Mouse (Mus musculus): Measurements from ENCODE around the gene Gmppb. TPM values are rescaled to one million over a fixed set of nuclear protein-coding genes. Genes with fewer than 3 reads are reported as not detected.
A peak's percentile ranks its signal among the peaks of the same experiment; 100 is the strongest.

The Gmppb gene
- polyA plus RNA-seq, 1 experiment from 2014 or later, result 13.8 TPM

DNA sequence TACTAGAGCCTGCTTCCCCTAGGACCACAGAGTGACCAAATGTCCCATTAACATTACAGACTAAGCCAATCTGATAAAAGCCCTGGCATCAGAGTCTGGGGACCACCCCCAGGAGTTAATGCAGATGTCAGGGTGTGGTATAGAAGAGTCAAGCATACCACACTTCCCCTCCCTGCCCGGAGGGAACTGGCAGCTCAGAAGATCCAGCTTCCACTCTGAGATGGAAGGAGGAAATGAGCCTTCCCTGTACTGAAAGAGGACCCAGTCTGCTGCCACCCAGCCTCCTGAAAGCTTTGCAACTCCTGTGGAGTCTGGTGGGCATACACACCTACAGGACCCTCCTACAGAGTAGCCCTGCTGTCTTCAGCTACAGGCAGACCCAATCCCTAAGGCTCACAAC is 6.0 kb downstream of the Gmppb start:
- H3K4me2 ChIP-seq (ENCODE audit: low read depth, low read length), result no peak overlapping the region
- H3K9ac ChIP-seq (ENCODE audit: low read depth, low read length), result no peak overlapping the region
- no peak overlapping the region for H3K4me3 ChIP-seq (ENCODE audit: low read depth, low read length)
- H3K9me3 ChIP-seq (replicated peaks; ENCODE audit: control insufficient read depth, low read length), result no peaks in the 10 kb centered on the region
- no peak overlapping the region for H3K27ac ChIP-seq (ENCODE audit: low read length)
- peaks cover 81% of the 10 kb centered on the region for H3K36me3 ChIP-seq (ENCODE audit: control insufficient read depth, insufficient read depth)
- H3K4me1 ChIP-seq (ENCODE audit: control insufficient read depth, low read depth, low read length), result peaks cover 16% of the 10 kb centered on the region
- no peaks in the 10 kb centered on the region for H3K27me3 ChIP-seq (ENCODE audit: control insufficient read depth, insufficient read depth, low read depth, low read length)
- WGBS (ENCODE audit: insufficient replicate concordance), result 24% methylated on average over 1 of the region's 1 CpGs
- ATAC-seq (ENCODE audit: low read depth), result no peak

- H3K4me3 ChIP-seq (ENCODE audit: low read depth, low read length), result no peak overlapping the region
- H3K4me2 ChIP-seq (ENCODE audit: low read depth, low read length), result no peak overlapping the region
- H3K4me1 ChIP-seq (ENCODE audit: control insufficient read depth, low read depth, low read length), result peaks cover 10% of the 10 kb centered on the region
- WGBS (ENCODE audit: insufficient replicate concordance), result 92% methylated on average over 6 of the region's 6 CpGs
- no peak for ATAC-seq (ENCODE audit: low read depth)
- H3K27me3 ChIP-seq (ENCODE audit: control insufficient read depth, insufficient read depth, low read depth, low read length), result no peaks in the 10 kb centered on the region
- peaks cover 84% of the 10 kb centered on the region for H3K36me3 ChIP-seq (ENCODE audit: control insufficient read depth, insufficient read depth)
- no peak overlapping the region for H3K9ac ChIP-seq (ENCODE audit: low read depth, low read length)
- no peaks in the 10 kb centered on the region for H3K9me3 ChIP-seq (replicated peaks; ENCODE audit: control insufficient read depth, low read length)
- no peak overlapping the region for H3K27ac ChIP-seq (ENCODE audit: low read length)
Observed at GRCm38 (mm10) chr9:108055661-108056237, 6.7 kb downstream of the Gmppb start.

- H3K4me3 ChIP-seq (ENCODE audit: low read depth, low read length), result no peak overlapping the region
- WGBS (ENCODE audit: insufficient replicate concordance), result 85% methylated on average over 28 of the region's 28 CpGs
- no peak overlapping the region for H3K4me2 ChIP-seq (ENCODE audit: low read depth, low read length)
- no peak overlapping the region for H3K9ac ChIP-seq (ENCODE audit: low read depth, low read length)
- H3K9me3 ChIP-seq (replicated peaks; ENCODE audit: control insufficient read depth, low read length), result no peaks in the 10 kb centered on the region
- no peaks in the 10 kb centered on the region for H3K27me3 ChIP-seq (ENCODE audit: control insufficient read depth, insufficient read depth, low read depth, low read length)
- no peak for ATAC-seq (ENCODE audit: low read depth)
- peaks cover 86% of the 10 kb centered on the region for H3K36me3 ChIP-seq (ENCODE audit: control insufficient read depth, insufficient read depth)
- H3K27ac ChIP-seq (ENCODE audit: low read length), result no peak overlapping the region
- H3K4me1 ChIP-seq (ENCODE audit: control insufficient read depth, low read depth, low read length), result peaks cover 10% of the 10 kb centered on the region
Observed at GRCm38 (mm10) chr9:108056361-108057261, 7.6 kb downstream of the Gmppb start.

DNA sequence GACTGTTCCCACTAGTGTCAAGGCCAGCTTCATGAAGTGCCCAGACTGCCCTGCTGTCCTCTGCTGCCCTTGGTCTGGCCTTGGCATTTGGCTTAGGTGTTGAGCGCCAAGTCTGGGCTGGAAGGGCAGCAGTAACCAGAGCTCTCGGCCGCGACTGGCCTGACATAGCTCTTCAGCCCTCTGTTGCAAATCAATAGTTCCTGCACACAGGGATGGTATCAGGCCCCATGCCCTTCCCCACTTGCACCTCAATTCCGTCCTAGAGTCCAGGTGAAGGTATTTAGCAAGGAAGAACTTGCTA is 8.2 kb downstream of the Gmppb start:
- ATAC-seq (ENCODE audit: low read depth), result no peak
- no peaks in the 10 kb centered on the region for H3K9me3 ChIP-seq (replicated peaks; ENCODE audit: control insufficient read depth, low read length)
- no peak overlapping the region for H3K27ac ChIP-seq (ENCODE audit: low read length)
- no peaks in the 10 kb centered on the region for H3K27me3 ChIP-seq (ENCODE audit: control insufficient read depth, insufficient read depth, low read depth, low read length)
- H3K4me2 ChIP-seq (ENCODE audit: low read depth, low read length), result no peak overlapping the region
- 83% methylated on average over 5 of the region's 5 CpGs for WGBS (ENCODE audit: insufficient replicate concordance)
- H3K4me1 ChIP-seq (ENCODE audit: control insufficient read depth, low read depth, low read length), result peaks cover 10% of the 10 kb centered on the region
- no peak overlapping the region for H3K4me3 ChIP-seq (ENCODE audit: low read depth, low read length)
- peaks cover 88% of the 10 kb centered on the region for H3K36me3 ChIP-seq (ENCODE audit: control insufficient read depth, insufficient read depth)
- no peak overlapping the region for H3K9ac ChIP-seq (ENCODE audit: low read depth, low read length)

- H3K9ac ChIP-seq (ENCODE audit: low read depth, low read length), result no peak overlapping the region
- 93% methylated on average over 9 of the region's 9 CpGs for WGBS (ENCODE audit: insufficient replicate concordance)
- no peaks in the 10 kb centered on the region for H3K27me3 ChIP-seq (ENCODE audit: control insufficient read depth, insufficient read depth, low read depth, low read length)
Observed at GRCm38 (mm10) chr9:108058291-108058690, 9.2 kb downstream of the Gmppb start.

DNA sequence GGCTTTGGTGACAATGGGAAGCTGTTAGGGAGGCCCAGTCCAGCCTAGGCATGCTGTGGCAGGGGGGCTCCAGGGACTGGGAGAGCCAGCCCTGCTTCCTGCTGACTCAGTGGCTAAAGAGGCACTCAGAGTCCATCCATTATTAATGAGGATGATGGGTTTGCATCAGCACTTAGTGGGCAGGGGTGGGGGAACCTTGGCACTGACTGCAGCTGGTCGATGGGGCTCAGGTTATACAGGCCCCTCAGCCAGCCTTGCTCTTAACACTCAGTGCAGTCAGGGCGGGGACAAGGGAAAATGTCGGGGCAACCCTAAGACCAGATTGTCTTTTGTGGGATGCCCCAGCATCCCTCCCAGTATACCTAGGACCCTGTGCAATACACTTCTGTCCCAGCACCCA is 13.1 kb downstream of the Gmppb start:
- no peak for ATAC-seq (ENCODE audit: low read depth)
- Histone ChIP-seq H3K9ac (ENCODE audit: low read depth, low read length) (no peak overlapping the region), H3K4me2 (ENCODE audit: low read depth, low read length) (no peak overlapping the region), H3K4me3 (ENCODE audit: low read depth, low read length) (no peak overlapping the region), H3K4me1 (ENCODE audit: control insufficient read depth, low read depth, low read length) (no peaks in the 10 kb centered on the region; the same call in 1 of the 2 replicates), H3K36me3 (ENCODE audit: control insufficient read depth, insufficient read depth) (peaks cover 100% of the 10 kb centered on the region), H3K27me3 (ENCODE audit: control insufficient read depth, insufficient read depth, low read depth, low read length) (no peaks in the 10 kb centered on the region), H3K27ac (ENCODE audit: low read length) (no peak overlapping the region), H3K9me3 (replicated peaks; ENCODE audit: control insufficient read depth, low read length) (no peaks in the 10 kb centered on the region)
- WGBS (ENCODE audit: insufficient replicate concordance), result 78% methylated on average over 3 of the region's 3 CpGs

More at GRCm38 (mm10) chr9:108058291-108058690, 9.2 kb downstream of the Gmppb start:
- Histone ChIP-seq H3K4me2 (ENCODE audit: low read depth, low read length) (no peak overlapping the region), H3K27ac (ENCODE audit: low read length) (no peak overlapping the region), H3K9me3 (replicated peaks; ENCODE audit: control insufficient read depth, low read length) (no peaks in the 10 kb centered on the region), H3K4me1 (ENCODE audit: control insufficient read depth, low read depth, low read length) (peaks cover 4% of the 10 kb centered on the region), H3K4me3 (ENCODE audit: low read depth, low read length) (no peak overlapping the region), H3K36me3 (ENCODE audit: control insufficient read depth, insufficient read depth) (peaks cover 99% of the 10 kb centered on the region)
- no peak for ATAC-seq (ENCODE audit: low read depth)

DNA sequence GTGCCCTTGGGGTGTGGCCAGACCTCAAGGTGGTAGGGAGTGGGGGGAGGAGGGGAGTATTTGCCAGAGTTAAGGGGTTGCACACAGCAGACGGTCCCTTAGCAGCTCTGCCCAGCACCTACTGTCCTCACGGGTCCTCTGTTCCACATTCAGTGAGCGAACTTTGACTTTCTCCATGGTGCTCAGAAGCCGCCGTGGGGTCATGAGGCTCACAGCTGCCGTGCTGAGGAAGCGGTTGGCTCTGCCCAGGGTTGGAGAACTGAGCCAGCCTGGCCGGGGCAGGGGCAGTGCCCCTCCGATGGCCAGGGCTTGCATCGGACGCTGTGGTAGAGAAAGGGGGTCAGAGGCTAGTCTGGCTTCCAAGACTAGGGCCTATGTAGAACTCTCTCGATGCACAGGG is 14.3 kb downstream of the Gmppb start:
- Histone ChIP-seq H3K36me3 (ENCODE audit: control insufficient read depth, insufficient read depth) (peaks cover 100% of the 10 kb centered on the region), H3K9me3 (replicated peaks; ENCODE audit: control insufficient read depth, low read length) (no peaks in the 10 kb centered on the region), H3K27ac (ENCODE audit: low read length) (no peak overlapping the region), H3K4me3 (ENCODE audit: low read depth, low read length) (no peak overlapping the region), H3K27me3 (ENCODE audit: control insufficient read depth, insufficient read depth, low read depth, low read length) (no peaks in the 10 kb centered on the region), H3K4me1 (ENCODE audit: control insufficient read depth, low read depth, low read length) (peaks cover 3% of the 10 kb centered on the region), H3K4me2 (ENCODE audit: low read depth, low read length) (no peak overlapping the region), H3K9ac (ENCODE audit: low read depth, low read length) (no peak overlapping the region)
- WGBS (ENCODE audit: insufficient replicate concordance), result 81% methylated on average over 12 of the region's 12 CpGs
- ATAC-seq (ENCODE audit: low read depth), result no peak

- 30% methylated on average over 5 of the region's 5 CpGs for WGBS (ENCODE audit: insufficient replicate concordance)
- H3K36me3 ChIP-seq (ENCODE audit: control insufficient read depth, insufficient read depth), result peaks cover 100% of the 10 kb centered on the region
- peak; percentile 62 for ATAC-seq (ENCODE audit: low read depth)
Observed at GRCm38 (mm10) chr9:108065491-108066011, 16.5 kb downstream of the Gmppb start.

DNA sequence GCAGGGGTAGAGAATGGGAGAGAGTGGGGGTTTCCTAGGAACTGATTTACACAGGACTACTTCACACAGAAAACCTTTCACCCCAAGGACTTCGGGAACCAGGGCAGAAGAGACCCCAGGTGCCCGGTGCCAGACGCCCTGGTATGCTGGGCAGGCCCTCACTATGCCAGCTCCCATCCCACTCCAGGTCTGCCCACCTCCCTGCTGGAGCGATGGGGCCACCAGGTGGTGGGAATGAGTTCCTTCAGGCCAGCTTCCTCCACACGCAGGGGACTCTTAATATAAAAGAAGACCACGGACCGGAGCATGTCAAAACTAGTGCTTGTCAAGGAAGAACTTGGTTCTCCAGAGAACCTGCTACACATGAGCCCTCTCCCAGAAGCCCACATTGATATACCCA is 18.2 kb downstream of the Gmppb start:
- no peak overlapping the region for H3K27ac ChIP-seq (ENCODE audit: low read length)
- H3K27me3 ChIP-seq (ENCODE audit: control insufficient read depth, insufficient read depth, low read depth, low read length), result no peaks in the 10 kb centered on the region
- H3K4me2 ChIP-seq (ENCODE audit: low read depth, low read length), result no peak overlapping the region
- no peak overlapping the region for H3K9ac ChIP-seq (ENCODE audit: low read depth, low read length)
- H3K9me3 ChIP-seq (replicated peaks; ENCODE audit: control insufficient read depth, low read length), result no peaks in the 10 kb centered on the region
- 92% methylated on average over 7 of the region's 7 CpGs for WGBS (ENCODE audit: insufficient replicate concordance)
- no peak for ATAC-seq (ENCODE audit: low read depth)
- peaks cover 100% of the 10 kb centered on the region for H3K36me3 ChIP-seq (ENCODE audit: control insufficient read depth, insufficient read depth)
- no peak overlapping the region for H3K4me3 ChIP-seq (ENCODE audit: low read depth, low read length)
- peaks cover 5% of the 10 kb centered on the region for H3K4me1 ChIP-seq (ENCODE audit: control insufficient read depth, low read depth, low read length)

More at GRCm38 (mm10) chr9:108065491-108066011, 16.5 kb downstream of the Gmppb start:
- Histone ChIP-seq H3K4me2 (ENCODE audit: low read depth, low read length) (no peak overlapping the region), H3K4me3 (ENCODE audit: low read depth, low read length) (no peak overlapping the region), H3K27ac (ENCODE audit: low read length) (no peak overlapping the region), H3K9ac (ENCODE audit: low read depth, low read length) (no peak overlapping the region), H3K27me3 (ENCODE audit: control insufficient read depth, insufficient read depth, low read depth, low read length) (no peaks in the 10 kb centered on the region), H3K9me3 (replicated peaks; ENCODE audit: control insufficient read depth, low read length) (no peaks in the 10 kb centered on the region), H3K4me1 (ENCODE audit: control insufficient read depth, low read depth, low read length) (peaks cover 3% of the 10 kb centered on the region)
